Mouse (Mus musculus): ENCODE measurements around the gene Rpgrip1.
"Not testable (repeated sequence)": the region's sequence is repeated elsewhere in the genome, so short reads cannot be mapped to it uniquely, and the experiment has no call there.

Rpgrip1 gene

DNA sequence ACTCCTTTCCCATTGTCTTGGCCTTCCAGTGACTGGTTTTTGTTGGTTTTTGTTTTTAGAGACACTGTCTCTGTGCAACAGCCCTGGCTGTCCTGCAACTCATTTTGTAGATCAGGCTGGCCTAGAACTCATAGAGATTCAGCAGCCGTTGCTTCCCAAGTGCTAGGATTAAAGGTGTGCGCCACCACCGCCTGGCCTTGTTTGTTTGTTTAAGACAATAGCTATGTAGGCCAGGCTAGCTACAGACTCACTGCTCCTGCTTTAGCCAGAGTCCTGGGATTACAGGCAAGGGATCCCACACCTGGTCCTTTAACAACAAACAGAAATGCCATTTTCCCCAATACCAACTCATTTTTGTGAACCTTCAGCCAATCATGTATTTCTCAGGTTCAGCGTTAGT, at the start of gene Rpgrip1:
Rpgrip1 (plus strand) TSS at position 359 of the 400 bp plus-strand sequence.
- in situ Hi-C loops (cut with MboI): no loop called here

DNA sequence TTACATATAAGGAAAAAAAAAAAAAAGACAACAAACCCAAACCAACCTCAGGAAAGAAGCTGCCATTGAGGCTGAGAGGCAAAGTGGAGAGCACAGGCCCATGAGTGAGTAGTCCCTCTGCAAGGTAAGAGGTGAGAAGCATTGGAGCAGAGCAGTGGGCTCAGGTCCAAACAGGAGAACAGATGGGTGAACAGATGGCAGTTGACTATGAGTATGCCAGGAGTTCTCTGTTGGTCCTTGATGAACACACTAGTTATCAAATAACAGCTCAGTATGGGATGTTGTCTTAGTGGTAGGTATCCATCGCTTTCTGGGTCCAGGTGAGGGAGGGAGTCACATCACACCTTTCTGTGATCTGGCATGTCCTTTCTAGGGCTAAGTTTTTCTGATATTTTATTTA, 49.7 kb upstream of the Rpgrip1 start:
- in situ Hi-C loops (cut with MboI): no loop called here

DNA sequence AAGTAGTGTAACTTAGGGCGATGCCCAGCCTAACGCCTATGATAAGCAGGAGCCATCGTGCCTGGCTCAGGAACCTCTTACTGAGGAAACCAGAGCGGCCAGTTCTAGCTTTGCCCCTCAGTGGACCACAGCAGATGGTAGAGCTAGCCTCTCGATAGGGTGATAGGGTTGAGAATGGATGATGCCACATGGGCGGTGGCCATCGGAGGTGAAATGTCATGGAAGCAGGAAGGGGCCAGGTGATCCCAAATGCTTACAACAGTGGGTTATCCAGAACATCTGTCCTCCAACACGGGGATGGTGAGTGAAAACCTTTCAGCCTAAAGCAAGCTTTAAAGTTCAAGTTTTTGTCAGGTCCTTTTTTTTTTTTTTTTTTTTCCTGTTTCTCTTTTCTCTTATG, 48.7 kb upstream of the Rpgrip1 start:
- in situ Hi-C loops (cut with MboI): no loop called here

DNA sequence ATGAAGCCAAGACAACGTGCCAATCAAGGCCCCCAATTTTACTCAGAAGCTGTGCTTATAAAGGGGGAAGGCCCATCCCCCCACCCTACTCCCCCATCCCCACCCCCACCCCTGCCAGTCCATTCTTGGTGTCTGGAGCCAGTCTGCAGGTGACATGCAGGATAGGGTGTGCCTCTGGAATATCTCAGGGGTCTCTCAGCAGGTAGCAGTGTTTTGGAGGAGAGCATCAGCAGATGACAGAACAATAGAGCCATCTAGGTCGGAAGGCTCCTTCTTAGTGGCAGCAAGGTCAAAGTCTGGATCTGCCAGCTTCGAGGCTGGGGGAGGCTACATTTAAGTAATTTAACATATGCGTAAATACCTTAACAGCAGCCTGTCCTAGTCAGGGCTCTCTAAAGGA, 44.4 kb upstream of the Rpgrip1 start:
- in situ Hi-C loops (cut with MboI): no loop called here

DNA sequence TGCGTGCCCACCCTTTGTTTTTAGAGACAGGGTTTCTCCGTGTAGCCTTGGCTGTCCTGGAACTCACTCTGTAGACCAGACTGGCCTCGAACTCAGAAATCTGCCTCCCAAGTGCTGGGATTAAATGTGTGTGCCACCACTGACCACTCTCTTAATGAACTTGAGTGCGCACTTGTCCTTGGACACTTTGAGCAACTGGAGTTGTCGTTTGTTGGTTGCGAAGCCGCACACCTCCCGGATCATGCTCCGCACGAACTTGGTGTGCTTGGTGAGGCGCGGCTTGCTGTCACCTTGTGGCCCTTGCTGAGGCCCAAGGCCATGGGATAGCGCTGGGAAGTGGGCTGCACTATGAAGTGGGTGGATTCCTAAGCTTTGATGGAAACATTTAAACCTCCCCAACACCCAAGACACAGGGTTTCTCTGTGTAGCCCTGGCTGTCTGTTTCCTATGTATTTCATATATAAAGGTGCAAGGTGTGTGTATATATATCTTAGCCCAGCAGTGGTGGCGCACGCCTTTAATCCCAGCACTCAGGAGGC, 38.8 kb upstream of the Rpgrip1 start:
- in situ Hi-C loops (cut with MboI): no loop called here

DNA sequence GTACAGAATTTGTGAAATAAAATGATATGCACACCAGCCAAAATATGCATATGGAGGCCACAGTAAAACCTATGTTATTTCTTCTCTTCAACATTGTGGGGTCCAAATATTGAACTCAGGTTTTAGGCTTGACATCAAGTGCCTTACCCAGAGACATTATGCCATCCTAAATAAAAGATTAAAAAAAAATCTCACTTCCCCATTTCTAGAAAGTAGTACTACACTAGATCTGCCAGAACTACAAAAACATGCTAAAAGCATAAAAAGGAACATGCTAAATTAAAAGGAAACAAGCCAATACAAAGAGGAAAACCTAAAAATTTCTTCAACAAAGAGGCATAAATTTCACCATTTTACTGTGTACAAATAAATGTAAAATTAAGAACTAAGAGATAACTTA, 27.4 kb upstream of the Rpgrip1 start:
- in situ Hi-C loops (cut with MboI): no loop called here

DNA sequence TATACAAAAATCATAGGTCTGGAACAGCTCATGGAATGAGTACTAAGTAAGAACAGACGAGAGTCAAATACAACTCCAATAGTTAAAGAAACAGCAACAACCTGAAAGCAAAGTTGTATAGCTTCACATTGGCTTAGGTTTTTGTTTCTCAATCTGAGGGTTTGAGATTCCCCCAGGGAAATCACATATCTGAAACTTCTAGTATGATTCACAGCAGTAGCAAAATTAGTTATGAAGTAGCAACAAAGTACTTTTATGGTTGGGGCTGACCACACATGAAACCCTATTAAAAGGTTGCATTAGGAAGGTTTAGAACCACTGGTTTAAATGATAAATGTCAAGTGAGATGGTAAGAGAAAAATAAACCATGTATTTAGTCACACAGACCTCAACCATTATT, 16.0 kb upstream of the Rpgrip1 start:
- in situ Hi-C loops (cut with MboI): no loop called here

DNA sequence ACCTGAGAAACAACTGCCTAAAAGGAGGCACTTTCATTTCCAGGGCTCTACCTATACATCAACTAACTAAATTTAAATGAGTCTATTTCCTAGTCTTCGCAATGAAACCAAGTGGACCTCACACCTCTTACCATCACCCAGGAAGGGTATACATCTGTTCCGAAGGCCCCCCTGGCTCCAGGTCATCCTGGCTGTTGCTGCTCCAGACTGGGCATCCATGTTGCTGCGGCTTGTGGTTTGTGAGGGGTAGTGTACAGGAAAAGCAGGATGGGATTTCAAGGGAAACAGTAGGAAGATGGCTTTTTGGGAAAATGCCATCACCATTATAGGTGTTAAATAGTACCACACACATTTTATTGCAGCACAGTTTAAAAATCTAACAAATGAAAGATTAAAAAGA, 13.3 kb upstream of the Rpgrip1 start:
- in situ Hi-C loops (cut with MboI): not testable (repeated sequence)

DNA sequence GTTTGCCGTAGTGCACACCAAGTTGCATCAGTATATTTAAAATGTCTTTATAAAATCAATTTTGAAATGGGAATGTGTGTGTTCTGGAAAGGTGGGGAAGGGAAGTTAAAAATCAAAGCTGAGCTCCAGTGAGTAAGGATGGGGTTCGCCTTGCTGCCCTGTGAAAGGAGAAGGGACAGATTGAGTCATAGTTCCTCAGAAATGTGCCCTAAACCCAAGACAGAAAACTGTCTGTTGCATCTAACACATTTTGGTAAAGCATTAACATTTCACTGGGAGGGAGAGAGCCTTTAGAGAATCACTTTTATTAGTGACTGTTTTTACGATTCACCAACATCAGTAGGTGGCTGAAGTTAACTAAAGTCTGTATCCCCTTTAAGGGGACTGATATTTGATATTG, 12.1 kb upstream of the Rpgrip1 start:
- in situ Hi-C loops (cut with MboI): not testable (repeated sequence)

DNA sequence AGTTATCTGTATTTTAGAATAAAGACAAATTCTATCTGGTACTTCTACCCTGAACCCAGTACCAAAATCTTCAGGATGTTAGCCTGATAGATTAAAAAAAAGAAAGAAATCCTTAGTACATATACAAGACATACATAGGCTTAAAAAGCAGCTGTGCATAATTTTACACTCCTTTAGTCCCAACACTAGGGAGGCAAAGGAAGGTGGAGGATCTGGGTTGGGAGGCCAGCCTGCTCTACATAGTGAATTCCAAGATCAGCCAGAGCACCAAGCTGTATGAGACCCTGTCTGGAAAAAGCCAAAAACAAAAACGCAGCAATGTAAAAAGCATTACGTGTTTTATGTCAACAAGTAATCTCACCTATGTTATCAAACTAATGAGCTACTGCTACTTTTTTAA, 10.9 kb upstream of the Rpgrip1 start:
- in situ Hi-C loops (cut with MboI): no loop called here

DNA sequence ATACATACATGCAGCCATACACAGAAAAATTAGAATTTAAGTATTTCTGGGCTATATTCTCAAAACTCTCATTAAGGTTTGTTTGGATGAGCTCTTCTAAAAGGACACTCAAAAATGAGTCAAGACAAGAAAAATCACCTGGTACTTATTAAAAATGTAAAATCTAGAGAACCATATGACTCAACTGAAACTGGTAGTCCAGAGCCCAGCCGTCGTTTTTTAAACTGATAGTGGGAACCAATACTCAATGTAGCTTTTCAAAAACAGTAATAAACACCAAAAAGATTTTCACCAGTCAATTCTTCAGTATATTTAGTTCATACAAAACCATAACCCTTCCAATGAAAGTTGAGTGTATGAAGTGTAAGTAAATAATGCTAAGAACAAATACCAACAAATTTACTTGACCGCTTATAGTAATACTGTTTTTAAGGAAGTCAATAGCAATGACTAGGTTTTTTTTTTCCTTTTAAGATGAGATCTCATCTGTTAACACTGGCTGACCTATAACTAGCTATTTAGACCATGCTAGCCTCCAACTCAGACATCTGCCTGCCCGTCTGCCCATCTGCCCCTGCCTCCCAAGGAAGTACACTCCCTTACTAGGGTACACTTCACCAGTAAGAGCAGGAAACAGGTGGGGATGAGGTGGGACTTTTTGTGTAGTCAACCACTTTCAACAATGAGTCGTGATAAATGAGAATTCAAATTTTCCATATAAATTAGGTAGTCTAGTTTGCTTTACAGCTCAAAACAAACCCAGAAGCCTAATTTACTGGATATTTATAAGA, 10.1 kb upstream of the Rpgrip1 start:
- in situ Hi-C loops (cut with MboI): no loop called here

DNA sequence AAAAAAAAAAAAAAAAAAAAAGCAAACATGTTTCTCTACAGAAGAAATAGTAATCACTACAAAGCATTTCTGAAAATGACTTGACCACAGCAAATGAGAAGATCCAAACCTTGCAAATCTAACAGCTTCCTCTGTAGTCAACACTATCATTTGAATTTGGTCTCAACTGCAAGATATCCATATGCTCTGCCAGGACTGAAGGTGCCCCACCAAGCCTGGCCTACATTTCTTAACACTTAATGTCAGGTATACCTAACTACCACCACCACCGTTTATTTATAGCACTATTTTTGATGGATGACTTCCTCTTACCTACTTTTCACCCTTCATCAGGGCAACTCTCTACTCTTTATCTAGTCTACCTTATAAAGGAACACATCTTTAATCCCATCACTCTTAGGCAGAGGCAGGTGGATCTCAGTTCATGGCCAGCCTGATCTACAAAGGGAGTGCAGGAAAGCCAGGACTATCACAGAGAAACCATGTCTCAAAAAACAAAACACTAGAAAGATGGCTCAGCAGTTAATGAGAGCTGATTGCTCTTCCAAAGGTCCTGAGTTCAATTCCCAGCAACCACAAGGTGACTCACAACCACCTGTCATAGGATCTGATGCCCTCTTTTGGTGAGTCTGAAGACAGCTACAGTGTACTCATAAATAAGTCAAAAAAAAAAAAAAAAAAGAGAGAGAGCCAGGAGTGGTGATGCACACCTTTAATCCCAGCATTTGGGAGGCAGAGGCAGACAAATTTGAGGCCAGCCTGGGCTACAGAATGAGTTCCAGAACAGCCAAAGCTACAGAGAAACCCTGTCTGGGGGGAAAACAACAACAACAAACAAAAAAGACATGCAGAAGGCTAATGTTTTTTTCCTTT, 9.0 kb upstream of the Rpgrip1 start:
- in situ Hi-C loops (cut with MboI): no loop called here

DNA sequence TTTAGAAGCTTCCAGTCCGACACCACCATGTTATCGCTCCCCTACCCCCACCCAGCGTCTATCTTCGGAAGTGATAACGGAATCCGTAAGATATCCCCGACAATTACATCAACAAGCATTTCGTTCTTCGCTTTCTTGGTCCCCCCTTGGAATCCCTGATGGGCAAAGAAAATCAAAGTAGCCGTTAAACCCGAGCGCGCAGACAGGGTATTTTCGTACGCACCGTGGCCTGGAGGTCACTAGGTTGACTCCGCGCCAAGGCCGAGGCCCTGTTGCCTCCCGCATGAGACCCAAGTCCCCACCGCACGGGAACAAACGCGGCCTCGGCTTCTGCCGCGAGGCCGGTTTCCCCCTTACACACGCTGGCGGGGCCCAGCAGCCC, 7.0 kb upstream of the Rpgrip1 start:
- in situ Hi-C loops (cut with MboI): no loop called here

DNA sequence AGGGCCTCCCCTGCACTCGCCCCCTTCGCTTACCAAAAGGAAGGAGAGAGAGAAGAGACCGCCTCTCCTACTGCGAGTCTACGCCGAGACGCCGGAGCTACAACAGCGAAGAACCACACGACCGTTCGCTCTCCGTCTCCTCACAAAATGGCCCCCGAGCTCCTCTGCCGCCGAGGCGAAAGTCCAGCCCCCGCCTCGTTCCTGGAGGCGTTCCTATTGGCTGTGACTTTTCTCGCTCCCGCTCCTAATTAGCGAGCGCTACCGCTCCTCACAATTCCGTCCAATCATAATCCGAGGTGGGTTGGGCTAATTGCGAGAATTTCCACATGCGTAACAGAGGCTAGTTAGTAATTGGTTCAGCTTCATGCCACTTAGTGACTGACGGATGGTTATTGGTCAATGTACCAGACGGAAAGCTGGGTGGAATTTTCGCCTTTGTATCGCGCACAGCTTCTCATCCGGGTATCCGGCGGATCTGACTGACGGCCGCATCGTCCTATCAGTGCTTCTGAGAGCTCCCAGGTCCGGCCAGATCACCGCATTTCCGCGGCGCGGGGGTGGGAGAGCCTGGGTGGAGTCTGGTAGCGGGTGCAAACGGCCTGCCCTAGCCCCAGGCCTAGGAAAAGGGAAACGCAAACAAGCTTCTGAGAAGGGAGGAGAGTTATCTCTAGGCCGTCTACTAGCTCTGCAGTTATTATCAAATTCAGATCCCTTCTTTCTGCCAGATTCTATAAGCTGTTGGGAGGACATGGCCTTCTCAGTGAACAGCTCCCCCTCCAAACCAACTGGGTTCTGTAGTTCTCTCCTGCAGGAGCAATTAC, 6.4 kb upstream of the Rpgrip1 start, which contains the start of gene Hnrnpc:
Hnrnpc (minus strand) TSS at position 173 of the 821 bp plus-strand sequence.
- in situ Hi-C loops (cut with MboI): no loop called here

DNA sequence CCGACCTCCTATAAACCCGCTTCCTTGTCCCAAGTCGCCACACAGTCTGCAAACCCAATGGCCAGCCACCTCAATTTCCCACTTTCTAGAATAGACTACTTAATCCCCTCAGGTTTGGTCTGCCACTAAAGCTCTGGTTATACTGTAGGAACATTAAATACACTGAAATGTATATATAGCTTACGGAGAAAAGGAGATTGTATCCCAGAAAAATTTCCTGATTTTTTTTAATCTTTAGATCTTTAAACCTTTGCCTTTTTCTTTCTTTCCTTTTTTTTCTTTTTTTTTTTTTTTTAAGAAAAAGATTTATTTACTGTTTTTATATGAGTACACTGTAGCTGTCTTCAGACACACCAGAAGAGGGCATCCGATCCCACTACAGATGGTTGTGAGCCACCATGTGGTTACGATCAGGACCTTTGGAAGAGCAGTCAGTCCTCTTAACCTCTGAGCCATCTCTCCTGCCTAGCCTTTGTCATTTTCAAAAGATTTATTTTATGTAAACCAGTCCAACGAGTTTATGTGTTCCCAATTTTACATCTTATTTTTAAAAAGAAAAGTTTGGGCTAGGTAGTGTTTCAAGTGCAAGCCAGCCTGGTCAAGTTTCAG, 5.7 kb upstream of the Rpgrip1 start:
- in situ Hi-C loops (cut with MboI): no loop called here

DNA sequence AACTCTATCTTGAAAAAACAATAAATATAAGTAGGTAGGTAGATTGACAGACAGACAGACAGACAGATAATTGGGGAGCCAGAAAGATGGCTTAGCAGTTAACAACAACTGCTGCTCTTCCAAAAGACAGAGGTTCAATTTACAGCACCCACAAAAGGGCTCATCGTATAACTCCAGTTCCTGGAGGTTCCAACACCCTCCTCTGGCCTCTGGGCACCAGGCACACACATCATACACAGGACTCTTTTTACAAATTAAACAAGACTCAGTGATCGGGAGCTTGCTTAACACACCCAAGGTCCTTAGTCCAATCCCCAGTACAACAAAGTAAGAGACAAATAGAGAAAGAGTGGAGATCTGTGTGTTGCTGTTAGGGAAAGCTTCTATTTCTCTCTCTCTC, 5.2 kb upstream of the Rpgrip1 start:
- in situ Hi-C loops (cut with MboI): no loop called here

DNA sequence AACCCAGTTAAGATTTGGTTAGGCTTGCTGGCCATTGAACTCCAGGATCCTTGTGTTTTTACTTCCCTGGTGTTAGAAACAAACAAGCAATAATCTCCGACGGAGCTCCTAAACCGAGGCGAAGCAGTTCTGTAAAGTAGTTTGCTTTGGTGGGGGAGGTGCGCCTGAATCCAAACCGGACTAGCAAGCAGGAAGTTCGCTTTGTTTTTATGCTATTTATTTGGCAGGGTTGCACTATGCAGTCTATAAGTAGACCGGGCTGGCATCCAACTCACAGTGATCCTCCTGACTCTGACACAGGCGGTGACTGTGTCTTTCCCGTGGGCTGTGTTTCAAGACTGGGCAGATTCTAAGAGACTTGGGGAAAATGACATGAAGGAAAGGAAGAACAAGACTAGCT, 3.8 kb upstream of the Rpgrip1 start:
- in situ Hi-C loops (cut with MboI): no loop called here

DNA sequence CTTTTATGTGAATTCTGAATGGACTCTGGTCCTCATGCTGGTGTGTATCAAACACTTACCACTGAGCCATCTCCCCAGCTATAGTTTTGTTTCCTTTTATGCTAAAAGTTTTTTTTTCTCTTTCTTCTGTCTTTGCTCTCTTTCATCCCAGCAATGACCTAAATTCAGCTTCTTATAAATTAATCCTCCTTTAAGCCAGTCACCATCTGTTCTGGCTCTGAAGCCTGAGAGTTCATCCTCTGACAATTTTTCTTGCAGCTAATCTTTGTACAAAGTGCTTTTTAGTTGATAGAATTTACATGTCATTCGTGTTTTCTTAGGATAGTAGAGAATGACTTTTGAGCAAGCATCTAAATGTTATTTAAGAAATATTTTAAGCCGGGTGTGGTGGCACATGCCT, 2.5 kb upstream of the Rpgrip1 start:
- in situ Hi-C loops (cut with MboI): no loop called here

DNA sequence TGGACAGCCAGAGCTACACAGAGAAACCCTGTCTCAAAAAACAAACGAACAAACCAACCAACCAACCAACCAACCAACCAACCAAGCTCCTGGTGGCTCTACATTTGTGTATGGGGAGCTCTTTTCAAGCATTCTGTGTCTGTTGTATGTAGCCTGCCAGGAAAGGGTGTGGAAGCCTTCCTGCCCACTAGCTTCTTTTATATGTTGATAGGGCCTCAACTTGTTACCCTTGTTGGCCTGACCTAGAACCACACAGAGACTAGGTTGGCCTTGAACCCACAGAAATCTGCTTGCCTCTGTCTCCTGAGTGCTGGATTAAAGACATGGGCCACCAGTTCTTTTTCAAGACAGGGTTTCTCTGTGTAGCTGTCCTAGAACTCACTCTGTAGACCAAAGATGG, 3.6 kb downstream of the Rpgrip1 start:
- in situ Hi-C loops (cut with MboI): no loop called here

DNA sequence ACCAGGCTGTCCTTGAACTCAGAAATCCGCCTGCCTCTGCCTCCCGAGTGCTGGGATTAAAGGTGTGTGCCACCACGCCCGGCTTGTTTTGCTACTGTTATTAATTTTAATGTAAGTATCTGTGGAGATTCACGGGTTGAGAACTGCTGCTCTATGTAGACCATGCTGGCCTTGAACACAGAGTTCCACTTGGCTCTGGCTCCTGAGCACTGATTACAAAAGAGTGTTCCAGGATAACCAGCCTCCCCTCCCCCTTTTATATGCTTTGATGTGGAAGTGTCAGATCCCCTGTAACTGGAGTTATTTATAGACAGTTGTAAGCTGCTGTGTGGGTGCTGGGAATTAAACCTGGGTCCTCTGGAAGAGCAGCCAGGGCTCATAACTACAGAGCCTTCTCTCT, 6.7 kb downstream of the Rpgrip1 start:
- in situ Hi-C loops (cut with MboI): no loop called here

DNA sequence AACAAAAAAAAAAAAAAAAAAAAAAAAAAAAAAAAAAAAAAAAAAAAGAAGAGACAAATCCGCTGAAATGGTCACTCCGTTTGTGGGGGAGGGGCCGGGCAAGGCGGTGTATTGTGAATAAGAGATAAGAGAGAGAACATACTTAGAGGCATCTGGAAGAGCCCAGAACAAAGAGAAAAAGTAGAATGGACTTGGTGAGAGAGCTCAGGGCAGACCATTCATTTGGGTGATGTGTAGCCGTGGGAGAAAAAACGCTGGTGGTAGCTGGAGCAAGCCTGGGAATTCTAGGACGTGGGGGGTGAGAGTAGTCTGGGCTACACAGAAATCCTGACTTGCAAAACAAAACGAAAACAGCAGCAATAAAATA, 7.9 kb downstream of the Rpgrip1 start:
- in situ Hi-C loops (cut with MboI): no loop called here
